Mouse (Mus musculus): Measurements from ENCODE around the gene Unc5c. TPM values are rescaled to one million over a fixed set of nuclear protein-coding genes. Genes with fewer than 3 reads are reported as not detected.

Gene Unc5c
- total and polyA plus RNA-seq, 3 experiments: not detected

GRCm38 (mm10) chr3:141475919-141476318 is 10.9 kb downstream of the Unc5c start:
- no peak overlapping the region for H3K9ac ChIP-seq (ENCODE audit: control insufficient read depth, low read depth, low read length, poor library complexity, severe bottlenecking)
- H3K4me1 ChIP-seq (ENCODE audit: control insufficient read depth in 1 of 2, insufficient read depth in 2 of 2, low read length in 2 of 2): no peaks in the 10 kb centered on the region
- no peak overlapping the region for H3K4me3 ChIP-seq (ENCODE audit: control insufficient read depth in 1 of 2, insufficient read depth in 1 of 2, low read depth in 2 of 2, low read length in 2 of 2)
- H3K9me3 ChIP-seq (replicated peaks; ENCODE audit: insufficient read depth, low read length): no peaks in the 10 kb centered on the region
- no peak for DNase-seq (ENCODE audit: low read depth, low spot score)
- no peaks in the 10 kb centered on the region for H3K79me2 ChIP-seq (ENCODE audit: control insufficient read depth, insufficient read depth, low read length, poor library complexity)
- H3K36me3 ChIP-seq (ENCODE audit: control insufficient read depth in 1 of 2, insufficient read depth in 2 of 2, low read length in 2 of 2): no peaks in the 10 kb centered on the region
- H3K27ac ChIP-seq (ENCODE audit: control insufficient read depth, low read depth, low read length): no peak overlapping the region
- no peaks in the 10 kb centered on the region for H3K27me3 ChIP-seq (ENCODE audit: control insufficient read depth in 1 of 2, insufficient read depth in 2 of 2, low read length in 2 of 2)
- TF ChIP-seq SIN3A (IDR thresholded peaks at IDR 0.05; ENCODE audit: low read length): no peak
- no peak for TF ChIP-seq ZNF384 (IDR thresholded peaks at IDR 0.05; ENCODE audit: low read depth, low read length)
- TF ChIP-seq MEF2A (IDR thresholded peaks at IDR 0.05; ENCODE audit: extremely low read depth, insufficient replicate concordance, low read depth, low read length, poor library complexity, severe bottlenecking): no peak
- TF ChIP-seq TCF12 (IDR thresholded peaks at IDR 0.05; ENCODE audit: low read depth, low read length): no peak
- TF ChIP-seq TBP (IDR thresholded peaks at IDR 0.05; ENCODE audit: low read depth, low read length): no peak

- TF ChIP-seq GABPA (IDR thresholded peaks at IDR 0.05; ENCODE audit: low read depth, low read length) (no peak), HCFC1 (IDR thresholded peaks at IDR 0.05; ENCODE audit: low read depth, low read length) (no peak), ETS1 (IDR thresholded peaks at IDR 0.05; ENCODE audit: low read depth, low read length) (no peak), MYB (IDR thresholded peaks at IDR 0.05; ENCODE audit: low read depth, low read length) (no peak), NELFE (IDR thresholded peaks at IDR 0.05; ENCODE audit: low read depth, low read length) (no peak)
- H3K4me1 ChIP-seq (ENCODE audit: control insufficient read depth in 1 of 2, insufficient read depth in 2 of 2, low read length in 2 of 2): no peaks in the 10 kb centered on the region
- no peak overlapping the region for H3K27ac ChIP-seq (ENCODE audit: control insufficient read depth, low read depth, low read length)
- H3K9ac ChIP-seq (ENCODE audit: control insufficient read depth, low read depth, low read length, poor library complexity, severe bottlenecking): no peak overlapping the region
- no peak for DNase-seq (ENCODE audit: low read depth, low spot score)
- no peaks in the 10 kb centered on the region for H3K27me3 ChIP-seq (ENCODE audit: control insufficient read depth in 1 of 2, insufficient read depth in 2 of 2, low read length in 2 of 2)
- H3K79me2 ChIP-seq (ENCODE audit: control insufficient read depth, insufficient read depth, low read length, poor library complexity): no peaks in the 10 kb centered on the region
- no peaks in the 10 kb centered on the region for H3K9me3 ChIP-seq (replicated peaks; ENCODE audit: insufficient read depth, low read length)
- no peaks in the 10 kb centered on the region for H3K36me3 ChIP-seq (ENCODE audit: control insufficient read depth in 1 of 2, insufficient read depth in 2 of 2, low read length in 2 of 2)
- no peak overlapping the region for H3K4me3 ChIP-seq (ENCODE audit: control insufficient read depth in 1 of 2, insufficient read depth in 1 of 2, low read depth in 2 of 2, low read length in 2 of 2)
These were observed 11.7 kb downstream of the Unc5c start for GRCm38 (mm10) chr3:141476670-141477069.

- DNase-seq (ENCODE audit: low read depth, low spot score): no peak
- Histone ChIP-seq H3K79me2 (ENCODE audit: control insufficient read depth, insufficient read depth, low read length, poor library complexity) (no peaks in the 10 kb centered on the region), H3K27me3 (ENCODE audit: control insufficient read depth in 1 of 2, insufficient read depth in 2 of 2, low read length in 2 of 2) (no peaks in the 10 kb centered on the region), H3K9me3 (replicated peaks; ENCODE audit: insufficient read depth, low read length) (no peaks in the 10 kb centered on the region), H3K36me3 (ENCODE audit: control insufficient read depth in 1 of 2, insufficient read depth in 2 of 2, low read length in 2 of 2) (peaks cover 0 to 4% of the 10 kb centered on the region in 2 experiments; a peak in 2 of 4 replicates), H3K9ac (ENCODE audit: control insufficient read depth, low read depth, low read length, poor library complexity, severe bottlenecking) (no peak overlapping the region), H3K27ac (ENCODE audit: control insufficient read depth, low read depth, low read length) (no peak overlapping the region), H3K4me1 (ENCODE audit: control insufficient read depth in 1 of 2, insufficient read depth in 2 of 2, low read length in 2 of 2) (no peaks in the 10 kb centered on the region; a peak in 3 of 4 replicates), H3K4me3 (ENCODE audit: control insufficient read depth in 1 of 2, insufficient read depth in 1 of 2, low read depth in 2 of 2, low read length in 2 of 2) (no peak overlapping the region)
- no peak for TF ChIP-seq TAL1 (IDR thresholded peaks at IDR 0.05; ENCODE audit: low read length)
- TF ChIP-seq CTCF (IDR thresholded peaks at IDR 0.05 in 2 of 3, conservative IDR thresholded peaks at IDR 0.05 in 1 of 3; ENCODE audit: control insufficient read depth in 1 of 3, insufficient read depth in 1 of 3, low read depth in 2 of 3, low read length in 3 of 3, poor library complexity in 1 of 3, severe bottlenecking in 1 of 3): no peak
- TF ChIP-seq ZMIZ1 (IDR thresholded peaks at IDR 0.05; ENCODE audit: low read depth, low read length): no peak
- no peak for TF ChIP-seq KAT2A (conservative IDR thresholded peaks at IDR 0.05; ENCODE audit: low read depth, low read length)
- TF ChIP-seq POLR2A (IDR thresholded peaks at IDR 0.05; ENCODE audit: control insufficient read depth in 1 of 2, insufficient read depth in 1 of 2, low read depth in 1 of 2, low read length in 2 of 2, poor library complexity in 1 of 2): no peak
- TF ChIP-seq HCFC1 (IDR thresholded peaks at IDR 0.05; ENCODE audit: low read depth, low read length): no peak
- no peak for TF ChIP-seq GATA1 (IDR thresholded peaks at IDR 0.05; ENCODE audit: low read depth, low read length)
- no peak for TF ChIP-seq ZC3H11A (IDR thresholded peaks at IDR 0.05; ENCODE audit: low read depth, low read length)
- TF ChIP-seq ETS1 (IDR thresholded peaks at IDR 0.05; ENCODE audit: low read depth, low read length): no peak
- no peak for TF ChIP-seq RCOR1 (IDR thresholded peaks at IDR 0.05; ENCODE audit: low read depth, low read length)
- TF ChIP-seq SIN3A (IDR thresholded peaks at IDR 0.05; ENCODE audit: low read length): no peak
- TF ChIP-seq SMC3 (IDR thresholded peaks at IDR 0.05; ENCODE audit: low read depth, low read length): no peak
- TF ChIP-seq ZNF384 (IDR thresholded peaks at IDR 0.05; ENCODE audit: low read depth, low read length): no peak
- no peak for TF ChIP-seq UBTF (IDR thresholded peaks at IDR 0.05; ENCODE audit: borderline replicate concordance, insufficient read depth, low read depth, low read length)
- TF ChIP-seq JUND (IDR thresholded peaks at IDR 0.05; ENCODE audit: low read depth, low read length): no peak
- TF ChIP-seq MYC (IDR thresholded peaks at IDR 0.05; ENCODE audit: low read depth, low read length): no peak
- no peak for TF ChIP-seq NELFE (IDR thresholded peaks at IDR 0.05; ENCODE audit: low read depth, low read length)
These were observed 17.4 kb downstream of the Unc5c start for GRCm38 (mm10) chr3:141482465-141482864.
